Mouse (Mus musculus) fat pad, adult 2 months (tissue): ENCODE measurements around the gene Relb.

Experiments
- DNase-seq: peaks from one replicate; pipeline ENCODE4 v3.0.0-alpha.2; 2011; ENCODE audit warnings: low read depth, low spot score; ENCODE audit errors: extremely low read depth

The Relb gene

DNA sequence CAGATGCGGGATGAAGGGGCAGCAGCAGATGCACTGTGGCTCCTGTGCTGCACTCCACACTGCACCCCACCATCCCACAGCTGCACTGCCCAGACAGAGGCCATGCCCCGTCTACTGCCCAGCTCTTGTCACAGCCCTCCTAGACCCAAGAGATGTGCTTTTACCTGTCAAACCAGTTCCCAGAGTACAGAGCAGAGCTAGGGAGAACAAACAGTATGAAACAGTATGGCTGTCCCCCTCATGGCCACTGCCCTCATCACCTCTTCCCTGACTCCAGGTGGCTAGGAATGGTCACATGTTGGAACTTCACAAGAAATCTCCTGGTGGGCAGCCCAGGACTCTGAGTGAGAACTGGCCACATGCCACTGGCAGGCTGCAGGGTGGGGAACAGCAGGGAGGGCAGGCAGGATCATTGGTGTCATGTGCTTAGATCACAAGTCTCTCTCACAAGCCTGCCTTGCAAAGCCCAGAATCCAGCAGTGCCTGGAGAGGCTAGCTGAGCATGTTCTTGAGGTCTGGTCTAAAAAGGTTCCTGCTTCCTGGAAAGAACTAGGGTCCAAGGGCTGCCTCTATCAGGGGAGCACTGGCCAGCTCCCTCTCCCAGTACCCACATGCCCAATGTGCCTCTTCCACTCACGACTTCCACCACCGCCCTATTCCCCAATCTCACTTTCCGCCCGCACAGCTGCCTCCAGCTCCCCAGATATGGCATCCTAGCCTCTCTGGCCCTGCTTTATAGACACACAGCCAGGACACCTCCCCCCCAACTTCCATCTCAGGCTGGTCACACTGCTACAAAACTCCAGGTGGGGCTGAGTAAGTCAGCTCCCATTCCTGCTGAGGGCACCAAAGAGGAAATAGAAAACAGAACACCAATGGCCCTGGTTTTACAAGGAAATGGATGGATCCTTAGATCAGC lies 71.0 kb downstream of the Relb start:
- DNase-seq = no peak

DNA sequence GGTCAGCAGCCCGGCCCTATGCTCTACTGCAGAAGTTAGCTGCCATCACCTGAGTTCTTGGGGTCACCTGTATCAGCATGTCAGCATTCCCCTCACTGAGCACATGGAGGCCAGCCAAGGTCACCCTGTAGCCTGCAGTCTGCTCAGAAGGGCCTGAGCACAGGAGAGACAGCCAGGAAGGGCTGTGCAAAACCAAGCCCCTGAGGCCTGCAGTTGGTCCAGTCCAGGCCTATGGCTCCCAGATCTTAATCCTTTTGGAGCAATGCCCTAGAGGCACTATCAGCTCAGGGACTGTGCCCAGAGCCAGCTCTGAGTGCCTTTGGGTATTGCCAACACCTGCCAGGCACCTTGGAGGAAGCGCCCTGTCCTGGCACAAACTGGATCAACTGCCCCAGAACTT lies 72.2 kb downstream of the Relb start:
- DNase-seq = no peak
